Mouse (Mus musculus): ENCODE results near the gene Acin1. TPM values are rescaled to one million over a fixed set of nuclear protein-coding genes. Genes with fewer than 3 reads are reported as not detected.
A peak's percentile ranks its signal among the peaks of the same experiment; 100 is the strongest.

The Acin1 gene
- polyA plus RNA-seq, 2 experiments from 2014 or later = 136 to 148 TPM

DNA sequence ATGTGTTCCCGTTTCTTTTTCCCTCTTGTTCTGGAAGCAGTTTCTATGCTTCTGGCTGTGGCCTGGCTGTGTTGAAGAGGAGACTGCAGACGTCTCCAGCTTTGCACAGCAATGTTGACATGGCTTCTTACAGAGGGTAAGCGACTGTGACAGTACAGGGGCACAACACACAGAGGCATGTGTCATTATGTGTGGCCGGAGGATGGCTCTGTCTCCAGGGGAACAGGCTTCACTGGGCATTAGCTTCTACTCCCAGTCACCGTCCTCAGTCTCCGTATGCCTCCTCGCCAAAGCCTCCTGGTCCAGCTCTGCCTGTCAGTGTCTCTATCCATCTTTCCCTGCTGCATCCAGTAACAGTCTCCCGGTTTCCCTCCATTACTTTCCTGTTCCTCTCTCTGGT is 79.5 kb downstream of the Acin1 start:
- no peak for ATAC-seq

DNA sequence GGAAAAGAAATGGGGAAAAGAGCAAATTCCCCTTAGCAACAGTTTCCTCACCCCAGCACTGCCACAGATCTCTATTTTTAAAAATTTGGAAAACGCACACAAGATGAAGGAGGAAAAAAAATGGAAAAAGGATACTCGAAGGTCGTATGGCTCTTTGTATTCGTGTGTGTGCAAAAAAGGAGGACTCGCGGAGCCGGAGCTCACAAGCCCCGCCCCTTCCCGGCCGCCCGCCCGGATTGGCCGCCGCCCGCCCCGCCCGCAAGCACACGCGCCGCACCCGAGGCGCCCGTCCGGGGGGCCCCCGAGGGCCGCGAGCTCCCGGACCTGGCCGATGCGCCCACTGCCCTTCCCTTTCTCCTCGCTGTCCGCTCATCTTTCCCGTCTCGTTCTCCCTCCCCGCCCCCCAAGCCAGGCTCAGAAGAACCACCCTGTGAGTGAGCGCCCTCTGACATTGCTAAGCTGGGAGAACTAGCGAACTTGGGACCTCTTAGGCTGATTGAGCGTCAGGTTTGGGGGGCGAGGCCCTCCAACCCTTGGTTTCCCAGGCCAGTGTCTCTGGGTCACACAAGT is 80.9 kb downstream of the Acin1 start, which contains the start of gene 4931414P19Rik:
4931414P19Rik (minus strand) TSS at position 242 of the 570 bp plus-strand sequence.
- no peak for ATAC-seq

DNA sequence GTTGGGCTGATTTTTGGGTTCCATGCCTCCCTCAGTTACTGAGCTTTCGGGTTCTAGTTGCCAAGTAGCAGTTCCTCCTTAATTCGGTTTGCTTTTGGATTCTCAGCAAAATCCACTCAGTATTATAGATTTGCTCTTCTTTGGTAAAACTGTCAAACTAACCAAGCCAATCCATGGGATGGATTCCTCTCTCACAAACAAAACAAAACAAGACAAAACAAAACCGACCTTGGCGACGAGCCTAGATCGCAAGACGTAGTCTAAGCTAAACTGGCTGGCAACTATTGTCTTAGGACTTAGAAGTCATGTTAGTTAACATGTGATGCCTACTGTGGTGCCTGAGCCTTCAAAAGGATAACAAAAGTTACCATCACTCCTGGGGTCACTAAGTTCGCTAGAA is 83.0 kb downstream of the Acin1 start:
- ATAC-seq = no peak

DNA sequence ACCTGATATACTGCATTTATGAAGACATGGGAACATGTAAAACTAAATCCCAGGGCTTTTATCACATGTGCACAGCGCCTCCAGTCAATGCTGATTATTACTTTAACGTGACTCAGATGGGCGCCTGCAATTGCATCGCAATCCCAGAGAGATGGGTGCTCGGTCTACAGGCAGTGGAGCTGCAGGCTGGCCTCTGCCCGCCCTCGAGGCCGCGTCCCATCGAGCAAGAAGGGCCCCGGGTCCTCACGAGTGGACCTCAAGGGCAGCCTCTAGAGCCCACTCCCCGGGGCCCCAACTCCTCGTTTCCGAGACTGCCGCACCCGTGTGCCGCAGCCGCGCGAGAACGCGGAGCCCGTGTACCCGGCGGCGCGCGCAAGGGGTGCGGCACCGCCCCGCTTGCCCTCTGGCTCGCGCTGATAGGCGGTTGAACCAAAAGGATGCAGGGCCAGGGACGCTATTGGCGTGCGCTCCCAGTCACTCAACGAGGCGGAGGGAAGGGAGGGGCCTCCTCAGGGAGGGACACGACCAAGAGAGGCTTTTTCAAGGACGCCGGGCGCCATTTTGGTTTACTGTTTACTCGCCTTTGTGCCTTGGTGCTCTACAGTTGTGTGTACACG is 83.6 kb downstream of the Acin1 start:
- peak; percentile 100 for ATAC-seq

DNA sequence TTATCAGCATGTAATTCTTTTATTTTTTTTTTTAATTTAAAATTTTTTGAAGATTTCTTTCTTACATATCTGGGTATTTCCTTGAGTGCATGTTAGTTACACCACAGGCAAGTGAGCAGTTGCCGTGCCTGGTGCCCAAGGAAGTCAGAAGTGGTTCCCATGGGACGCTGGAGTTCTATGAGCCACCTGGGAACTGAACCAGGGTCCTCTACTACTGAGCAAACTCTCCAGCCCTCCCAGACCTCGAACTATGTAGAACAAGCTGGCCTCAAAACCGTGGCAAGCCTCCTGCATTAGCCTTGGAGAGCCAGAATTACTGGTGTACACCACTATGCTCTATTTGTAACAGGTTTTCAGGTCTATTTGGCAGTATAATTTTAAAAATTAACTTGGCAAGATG is 84.1 kb downstream of the Acin1 start:
- no peak for ATAC-seq

DNA sequence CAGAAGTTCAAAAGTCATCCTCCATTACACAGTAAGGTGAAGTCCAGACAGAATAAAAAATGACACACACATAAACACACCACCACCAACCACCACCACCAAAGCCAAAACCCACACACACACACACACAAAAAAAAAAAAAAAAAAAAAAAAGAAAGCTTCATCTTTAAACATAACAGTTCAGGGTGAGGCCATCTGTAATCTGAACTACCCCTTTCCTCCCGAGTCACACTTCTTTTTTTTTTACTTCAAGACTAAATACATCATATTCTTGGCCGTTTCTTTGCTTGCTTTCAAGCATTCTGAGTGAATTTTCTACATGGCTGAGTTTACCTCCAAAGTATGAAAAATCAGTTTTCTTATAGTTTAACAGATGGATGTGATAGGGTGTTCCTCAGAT is 85.1 kb downstream of the Acin1 start:
- ATAC-seq = no peak

DNA sequence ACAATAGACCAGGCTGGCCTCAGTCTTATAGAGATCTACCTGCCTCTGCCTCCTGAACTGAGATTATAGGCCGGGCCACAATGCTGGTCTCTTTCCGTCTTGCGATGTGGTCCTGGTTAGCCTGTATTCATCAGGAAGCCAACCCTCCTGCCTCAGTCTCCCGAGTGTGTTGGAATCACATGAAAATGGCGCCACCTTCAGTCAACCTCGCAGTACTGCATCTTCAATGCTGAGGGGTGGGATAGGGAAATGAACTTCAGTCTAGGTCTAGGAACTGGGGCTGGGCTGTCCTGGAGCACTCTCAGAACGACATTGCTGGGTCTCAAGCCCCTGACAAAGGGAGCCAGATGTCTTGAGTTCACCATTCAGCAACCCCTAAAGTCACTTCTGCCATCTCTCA is 89.6 kb downstream of the Acin1 start:
- ATAC-seq = no peak

DNA sequence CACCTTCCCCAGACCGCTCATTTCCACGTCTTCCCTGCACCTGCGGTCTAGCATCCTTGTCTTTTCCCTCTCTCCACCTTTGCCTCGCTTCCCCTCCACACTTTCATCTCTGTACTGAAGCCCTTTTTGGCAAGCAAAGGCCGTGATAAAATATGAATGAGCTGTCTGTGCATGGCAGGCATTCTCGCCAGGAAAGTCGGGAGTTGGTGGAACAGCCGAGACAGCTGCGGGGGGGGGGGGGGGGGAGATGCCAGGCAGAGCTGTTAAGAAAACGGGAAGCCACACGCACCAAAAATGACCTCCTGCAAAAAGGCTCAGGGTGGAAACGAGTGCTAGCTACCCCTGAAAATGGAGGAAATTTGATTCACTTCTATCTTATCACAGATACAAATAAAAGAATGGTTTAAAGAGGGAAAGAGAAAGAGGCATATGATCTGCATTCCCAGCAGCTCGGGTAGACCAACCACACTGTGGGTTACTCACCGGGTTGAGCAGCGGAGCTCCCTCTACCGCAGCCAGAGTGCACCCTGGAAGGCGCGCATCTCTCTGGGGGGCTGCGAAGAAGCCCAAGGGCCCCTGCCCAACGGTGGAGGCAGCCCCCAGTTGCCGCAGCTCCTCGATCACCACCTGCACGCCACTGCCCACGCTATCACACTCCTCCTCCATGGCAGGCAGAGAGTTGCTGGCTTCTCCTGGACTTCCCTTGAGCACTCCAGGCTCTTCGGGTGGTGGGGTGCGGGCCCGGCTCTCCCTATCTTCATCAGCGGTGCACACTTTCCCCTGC is 91.9 kb downstream of the Acin1 start:
- no peak for ATAC-seq

DNA sequence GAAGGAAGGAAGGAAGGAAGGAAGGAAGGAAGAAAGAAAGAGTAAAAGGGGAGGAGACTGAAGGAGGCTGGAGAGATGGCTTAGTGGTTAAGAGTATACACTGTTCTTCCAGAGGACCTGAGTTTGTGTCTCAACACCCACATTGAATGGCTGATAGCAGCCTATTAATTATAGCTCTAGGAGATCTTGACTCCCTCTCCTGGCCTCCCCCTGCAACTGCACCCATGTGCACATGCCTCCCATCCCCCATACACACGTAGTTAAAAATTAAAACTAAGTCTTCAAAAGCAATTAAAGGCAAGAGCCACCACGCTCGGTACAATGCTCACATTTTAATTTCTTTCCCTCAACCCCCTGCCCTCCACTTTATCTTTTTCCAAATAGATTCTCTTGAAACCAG is 92.7 kb downstream of the Acin1 start:
- ATAC-seq = no peak

DNA sequence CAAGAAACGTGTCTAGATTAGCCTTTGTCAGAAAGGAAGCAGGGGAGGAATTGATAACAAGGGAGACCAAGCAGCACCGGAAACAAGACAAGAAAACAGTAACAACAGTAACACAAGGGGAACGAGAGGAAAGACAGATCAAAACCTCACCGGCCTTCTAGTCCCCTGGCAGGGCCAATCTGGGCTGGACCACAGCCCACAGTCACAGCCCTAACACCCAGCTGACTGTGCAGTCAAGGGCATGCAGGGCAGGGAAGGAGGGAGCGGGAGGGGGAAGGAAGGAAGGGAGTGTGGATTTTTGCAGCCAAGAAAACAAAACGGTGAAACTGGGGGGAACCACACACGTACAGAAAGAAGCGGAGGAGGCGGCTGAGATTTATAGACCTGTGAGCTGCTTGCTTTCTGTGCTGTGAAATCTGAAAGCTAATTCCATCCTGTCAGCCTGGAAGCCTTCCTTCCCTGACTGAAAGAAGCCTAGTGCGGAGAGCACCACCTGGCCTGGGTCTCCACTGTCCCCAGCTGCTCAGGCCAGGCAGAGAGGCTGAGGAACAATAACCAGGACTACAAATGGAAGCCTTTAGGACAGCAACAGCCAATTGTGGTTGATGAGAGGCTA is 94.3 kb downstream of the Acin1 start:
- ATAC-seq = no peak

Other genes starting within 250 kb of the Acin1 start
- 10 to 100 TPM; 57.4 to 62.2 TPM for gene Lrp10, start 222.8 kb downstream of the Acin1 start, polyA plus RNA-seq (2017; shearing (Covaris generic))
- under 1 TPM; 0.57 TPM for gene Rem2, start 210.8 kb downstream of the Acin1 start, polyA plus RNA-seq (2017; shearing (Covaris generic))
- 10 to 100 TPM; 31.4 to 32.9 TPM for gene Prmt5, start 169.4 kb downstream of the Acin1 start, polyA plus RNA-seq (2017; shearing (Covaris generic))
- 10 to 100 TPM; 30.2 to 33.5 TPM for gene Haus4, start 132.3 kb downstream of the Acin1 start, polyA plus RNA-seq (2017; shearing (Covaris generic))
- gene Ajuba, start 109.4 kb downstream of the Acin1 start, polyA plus RNA-seq (2017; shearing (Covaris generic)) = under 1 TPM in 1 of 2 experiments, not detected in 1; 0.20 TPM
- gene 4931414P19Rik, start 80.9 kb downstream of the Acin1 start, polyA plus RNA-seq (2017; shearing (Covaris generic)) = 1 to 10 TPM; 2.3 TPM
- gene Psmb5, start 68.9 kb downstream of the Acin1 start, polyA plus RNA-seq (2017; shearing (Covaris generic)) = 100 to 1,000 TPM; 178 to 210 TPM
- gene Psmb11, start 65.5 kb downstream of the Acin1 start, polyA plus RNA-seq (2017; shearing (Covaris generic)) = not detected
- gene Gm17606, start 46.0 kb downstream of the Acin1 start, polyA plus RNA-seq (2017; shearing (Covaris generic)) = not detected
- under 1 TPM; 0.16 to 0.31 TPM for gene Cdh24, start 45.6 kb downstream of the Acin1 start, polyA plus RNA-seq (2017; shearing (Covaris generic))
- gene 1700123O20Rik, start 715 bp downstream of the Acin1 start, polyA plus RNA-seq (2017; shearing (Covaris generic)) = 10 to 100 TPM; 91.8 to 93.8 TPM
- gene Gm29776, start 11.9 kb upstream of the Acin1 start, polyA plus RNA-seq (2017; shearing (Covaris generic)) = not detected
- gene Cebpe, start 25.2 kb upstream of the Acin1 start, polyA plus RNA-seq (2017; shearing (Covaris generic)) = not detected
- gene Slc7a8, start 95.0 kb upstream of the Acin1 start, polyA plus RNA-seq (2017; shearing (Covaris generic)) = not detected
- gene Rnf212b, start 127.2 kb upstream of the Acin1 start, polyA plus RNA-seq (2017; shearing (Covaris generic)) = not detected
- gene Homez, start 184.0 kb upstream of the Acin1 start, polyA plus RNA-seq (2017; shearing (Covaris generic)) = 1 to 10 TPM; 5.1 to 8.0 TPM
- under 1 TPM in 1 of 2 experiments, not detected in 1; 0.93 TPM for gene Ppp1r3e, start 190.6 kb upstream of the Acin1 start, polyA plus RNA-seq (2017; shearing (Covaris generic))
- gene Bcl2l2, start 196.4 kb upstream of the Acin1 start, polyA plus RNA-seq (2017; shearing (Covaris generic)) = 1 to 10 TPM; 1.5 to 2.4 TPM
- not detected for gene Gm20521, start 196.5 kb upstream of the Acin1 start, polyA plus RNA-seq (2017; shearing (Covaris generic))
- 10 to 100 TPM; 22.8 to 30.8 TPM for gene Pabpn1, start 205.6 kb upstream of the Acin1 start, polyA plus RNA-seq (2017; shearing (Covaris generic))
- gene Slc22a17, start 226.2 kb upstream of the Acin1 start, polyA plus RNA-seq (2017; shearing (Covaris generic)) = 1 to 10 TPM in 1 of 2 experiments, under 1 TPM in 1; 0.52 to 1.1 TPM
- not detected for gene Efs, start 239.2 kb upstream of the Acin1 start, polyA plus RNA-seq (2017; shearing (Covaris generic))
- not detected for gene Il25, start 245.8 kb upstream of the Acin1 start, polyA plus RNA-seq (2017; shearing (Covaris generic))
- under 1 TPM in 1 of 2 experiments, not detected in 1; 0.50 TPM for gene Cmtm5, start 249.3 kb upstream of the Acin1 start, polyA plus RNA-seq (2017; shearing (Covaris generic))